Mouse (Mus musculus) embryonic fibroblast, embryonic 13.5 days (primary cell): Measurements from ENCODE around the gene Ralgps2. TPM values are rescaled to one million over a fixed set of nuclear protein-coding genes. Genes with fewer than 3 reads are reported as not detected.
A peak's percentile ranks its signal among the peaks of the same experiment; 100 is the strongest.

ENCODE experiments used
- H3K27ac ChIP-seq: 2 replicates; pipeline ENCODE4 v1.5.1; 2012; ENCODE audit warnings: low read length, control low read depth, inconsistent platforms; ENCODE audit not compliant: insufficient read depth
- H3K4me1 ChIP-seq: 2 replicates; pipeline ENCODE4 v1.6.1; 2011; ENCODE audit warnings: low read length; ENCODE audit not compliant: control insufficient read depth, insufficient read depth
- H3K4me3 ChIP-seq: 2 replicates; pipeline ENCODE4 v1.5.1; 2011; ENCODE audit warnings: mild to moderate bottlenecking, control low read depth, low read length; ENCODE audit not compliant: insufficient read depth
- CTCF ChIP-seq: IDR thresholded peaks from 2 replicates; pipeline ENCODE4 v1.5.1; 2011; ENCODE audit warnings: mild to moderate bottlenecking, control low read depth, low read length, moderate library complexity, borderline replicate concordance; ENCODE audit not compliant: insufficient read depth
- POLR2A ChIP-seq: IDR thresholded peaks from 2 replicates; pipeline ENCODE4 v1.6.1; 2011; ENCODE audit warnings: low read depth, mild to moderate bottlenecking, control low read depth, low read length, moderate library complexity
- polyA plus RNA-seq: library from polyadenylated mRNA; stranded (reverse); fragments of >200 nt; gene quantifications from 2 replicates; pipeline ENCODE4 v1.2.4, GENCODE M21; 2011; ENCODE audit warnings: low read depth; ENCODE audit not compliant: missing spikeins, insufficient read length

The Ralgps2 gene
- polyA plus RNA-seq, 1 experiment: 10.7 TPM

DNA sequence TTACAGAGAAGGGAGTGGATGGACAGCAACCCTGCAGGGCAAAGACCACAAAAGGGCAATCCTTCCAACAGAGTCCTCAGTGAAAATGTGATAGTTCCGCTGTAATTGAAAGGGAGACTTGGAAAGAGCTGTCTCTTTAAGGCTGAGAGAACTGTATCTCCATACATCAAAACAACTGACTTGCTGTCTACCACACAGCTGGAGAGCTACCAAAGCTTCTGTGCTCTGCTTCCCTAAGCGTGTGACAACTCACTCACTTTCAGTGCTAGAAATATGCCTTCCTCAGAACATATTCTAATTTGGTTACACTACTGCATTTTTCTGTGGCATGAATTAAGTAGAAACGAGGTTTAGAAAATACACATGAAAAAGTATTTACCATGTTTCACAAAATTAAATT is 75.2 kb downstream of the Ralgps2 start:
- Histone ChIP-seq H3K4me3 (no peak overlapping the region), H3K27ac (no peak overlapping the region), H3K4me1 (no peaks in the 10 kb centered on the region)
- no peak for TF ChIP-seq CTCF

- TF ChIP-seq POLR2A: no peak
- TF ChIP-seq CTCF: no peak
- Histone ChIP-seq H3K27ac (no peak overlapping the region), H3K4me3 (no peak overlapping the region), H3K4me1 (no peaks in the 10 kb centered on the region)
These were observed 75.7 kb downstream of the Ralgps2 start for GRCm38 (mm10) chr1:156863726-156864125.

- TF ChIP-seq CTCF: peak; percentile 39; the same call in 1 of the 2 replicates
- no peak for TF ChIP-seq POLR2A
These were observed 77.9 kb downstream of the Ralgps2 start for GRCm38 (mm10) chr1:156861475-156862043.

DNA sequence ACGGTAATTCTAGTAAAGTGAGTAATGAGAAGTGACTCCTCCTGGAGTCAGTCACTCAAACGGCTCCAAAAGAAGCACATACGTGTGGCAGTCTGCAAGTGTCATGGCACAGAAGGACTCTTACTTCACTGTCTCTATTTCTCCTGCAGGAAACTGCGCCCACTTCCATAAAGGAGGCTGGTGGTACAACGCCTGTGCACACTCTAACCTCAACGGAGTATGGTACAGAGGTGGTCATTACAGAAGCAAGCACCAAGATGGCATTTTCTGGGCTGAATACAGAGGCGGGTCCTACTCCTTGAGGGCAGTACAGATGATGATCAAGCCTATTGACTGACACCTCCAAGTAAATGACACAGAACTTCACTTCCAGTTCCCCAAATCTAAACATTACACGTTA is 79.2 kb downstream of the Ralgps2 start:
- Histone ChIP-seq H3K4me3 (no peak overlapping the region), H3K27ac (no peak overlapping the region), H3K4me1 (no peaks in the 10 kb centered on the region)
- TF ChIP-seq CTCF (no peak), POLR2A (no peak)

More at GRCm38 (mm10) chr1:156861475-156862043, 77.9 kb downstream of the Ralgps2 start:
- Histone ChIP-seq H3K27ac (no peak overlapping the region), H3K4me1 (no peaks in the 10 kb centered on the region), H3K4me3 (no peak overlapping the region)

DNA sequence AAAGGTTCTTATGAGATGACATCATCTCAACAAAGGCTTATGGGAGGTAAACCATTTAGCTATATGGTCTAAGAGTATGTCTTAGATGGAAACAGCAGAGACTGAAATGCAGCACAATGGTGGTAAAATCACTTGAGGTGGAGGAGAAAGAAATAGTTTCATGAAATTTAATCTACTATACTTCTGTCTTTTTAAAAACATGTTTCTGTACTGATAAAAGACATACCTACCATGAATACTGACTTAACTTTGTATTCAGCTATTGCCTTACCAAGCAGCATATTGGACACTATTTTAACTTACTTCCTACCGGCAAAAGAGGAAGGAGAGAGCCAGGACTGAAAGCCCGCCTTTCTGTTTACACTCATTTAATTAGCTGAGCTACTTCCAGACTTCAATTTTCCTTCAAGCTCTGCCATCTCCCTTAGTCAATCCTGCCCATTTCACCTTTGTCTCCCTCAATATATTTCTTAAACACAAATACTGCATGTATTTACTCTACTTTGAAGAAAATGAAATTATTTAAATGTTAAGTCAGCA is 79.6 kb downstream of the Ralgps2 start:
- Histone ChIP-seq H3K27ac (no peak overlapping the region), H3K4me1 (no peaks in the 10 kb centered on the region), H3K4me3 (no peak overlapping the region)
- TF ChIP-seq CTCF: no peak
- no peak for TF ChIP-seq POLR2A

DNA sequence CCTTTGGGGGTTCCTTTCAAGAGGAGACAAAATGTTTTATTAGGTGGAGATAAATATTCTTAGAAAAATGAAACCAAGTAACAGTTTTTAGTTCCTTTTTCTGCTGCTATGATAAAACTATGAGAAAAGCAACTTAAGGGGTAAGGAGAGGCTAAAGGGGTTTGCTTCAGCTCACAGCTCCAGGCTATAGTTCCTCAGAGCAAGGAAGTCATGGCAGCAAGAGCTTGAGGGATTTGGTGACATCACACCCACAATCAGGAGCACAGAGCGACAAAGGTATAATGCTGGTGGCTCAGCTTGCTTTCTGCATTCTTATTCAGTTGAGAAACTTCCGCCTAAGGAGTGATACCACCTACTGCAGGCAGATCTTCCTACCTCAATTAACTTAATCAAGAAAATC is 80.3 kb downstream of the Ralgps2 start:
- H3K27ac ChIP-seq: no peak overlapping the region
- H3K4me1 ChIP-seq: no peaks in the 10 kb centered on the region
- H3K4me3 ChIP-seq: no peak overlapping the region
- no peak for TF ChIP-seq POLR2A
- no peak for TF ChIP-seq CTCF

DNA sequence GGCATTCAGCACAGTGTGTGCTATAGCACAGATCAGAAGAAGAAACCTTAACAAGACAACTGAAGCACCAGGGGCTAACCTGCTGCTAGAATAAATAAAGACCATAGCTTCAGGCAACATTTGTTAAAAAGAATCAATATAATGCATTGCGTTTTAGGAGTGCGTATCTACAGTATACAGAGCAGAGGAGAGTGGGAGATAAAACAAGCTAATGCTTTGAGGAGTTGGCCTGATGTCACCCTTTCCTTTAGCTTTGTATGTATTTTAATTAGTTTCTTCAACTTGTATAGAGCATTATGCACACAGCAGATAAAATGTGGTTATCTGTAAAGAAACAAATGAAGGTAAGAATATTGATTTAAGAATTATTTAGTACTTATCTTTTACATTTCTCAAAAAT is 82.8 kb downstream of the Ralgps2 start:
- Histone ChIP-seq H3K4me3 (no peak overlapping the region), H3K27ac (no peak overlapping the region), H3K4me1 (no peaks in the 10 kb centered on the region)
- TF ChIP-seq CTCF (no peak), POLR2A (no peak)

DNA sequence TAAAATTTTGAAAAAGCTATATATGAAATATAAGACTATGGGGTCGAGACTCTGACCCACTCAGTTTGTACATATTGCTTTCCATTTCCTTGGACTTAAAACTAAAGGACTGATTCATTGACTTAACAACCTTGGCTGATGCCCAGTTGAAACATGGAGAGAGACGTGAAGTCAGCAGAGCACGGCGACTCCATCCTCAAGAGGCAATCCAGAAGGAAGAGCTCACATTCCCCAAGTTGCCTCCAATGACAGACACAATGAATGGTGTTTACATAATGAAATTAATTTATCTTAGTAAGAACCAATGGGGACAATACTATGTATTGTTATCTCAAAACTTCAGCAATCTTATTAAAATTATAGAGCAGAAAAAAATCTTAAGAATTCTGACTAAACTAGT is 84.9 kb downstream of the Ralgps2 start:
- TF ChIP-seq POLR2A (no peak), CTCF (no peak)
- no peak overlapping the region for H3K4me3 ChIP-seq
- no peak overlapping the region for H3K27ac ChIP-seq
- no peaks in the 10 kb centered on the region for H3K4me1 ChIP-seq

DNA sequence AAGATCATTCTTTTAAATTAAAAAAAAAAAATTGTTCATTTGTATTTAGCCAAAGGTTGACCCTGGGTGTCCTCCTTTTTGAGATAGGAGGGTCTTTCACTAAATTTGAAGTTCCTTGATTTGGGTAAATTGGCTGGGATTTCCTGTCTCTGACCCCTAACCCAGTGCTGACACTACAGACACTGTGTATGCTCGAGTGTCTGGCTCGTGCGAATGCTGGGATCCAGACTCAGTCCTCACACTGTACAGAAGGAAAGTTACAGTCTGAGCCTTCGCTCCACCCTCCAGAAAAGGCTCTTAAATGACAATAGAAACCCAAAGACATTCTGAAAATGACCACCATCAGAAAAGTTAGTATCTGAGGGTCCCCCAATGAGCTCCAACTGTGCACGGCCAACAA is 86.6 kb downstream of the Ralgps2 start:
- TF ChIP-seq CTCF (no peak), POLR2A (no peak)
- Histone ChIP-seq H3K4me3 (no peak overlapping the region), H3K27ac (no peak overlapping the region), H3K4me1 (no peaks in the 10 kb centered on the region)

GRCm38 (mm10) chr1:156852409-156852808 is 87.0 kb downstream of the Ralgps2 start:
- no peak for TF ChIP-seq POLR2A
- TF ChIP-seq CTCF: no peak
- no peak overlapping the region for H3K27ac ChIP-seq

More at GRCm38 (mm10) chr1:156852409-156852808, 87.0 kb downstream of the Ralgps2 start:
- no peaks in the 10 kb centered on the region for H3K4me1 ChIP-seq
- no peak overlapping the region for H3K4me3 ChIP-seq
